Mouse (Mus musculus) neural tube, embryonic 11.5 days (tissue): ENCODE measurements at regions not wholly inside any gene's neighbourhood (a gene's known extent, or its start where the extent isn't known, plus 50 kb on each side); places are given as distances from the start of the nearest gene placed in this dataset.

ENCODE experiments used
- ATAC-seq: fragments of 200-750 bp; cut with Nextera tagmentation; 2 replicates; pipeline ENCODE4 v1.8.0; 2017; ENCODE audit warnings: moderate number of reproducible peaks, mild to moderate bottlenecking, moderate TSS enrichment, moderate library complexity; ENCODE audit not compliant: insufficient read depth, low FRiP score, low TSS enrichment
- DNase-seq: peaks from one replicate; pipeline ENCODE4 v3.0.0-alpha.2; 2015; ENCODE audit warnings: low spot score
- H3K27ac ChIP-seq: fragments of 300-500 bp; sonication (generic); 2 replicates; pipeline ENCODE4 v1.5.1; 2014; ENCODE audit warnings: low read depth, mild to moderate bottlenecking, low read length
- H3K27me3 ChIP-seq: fragments of 300-500 bp; sonication (generic); 2 replicates; pipeline ENCODE4 v1.6.1; 2014; ENCODE audit warnings: mild to moderate bottlenecking, low read length, mixed read lengths; ENCODE audit not compliant: control insufficient read depth, insufficient read depth
- H3K36me3 ChIP-seq: fragments of 300-500 bp; sonication (generic); 2 replicates; pipeline ENCODE4 v1.6.1; 2014; ENCODE audit warnings: mild to moderate bottlenecking, low read length, moderate library complexity, mixed read lengths; ENCODE audit not compliant: control insufficient read depth, insufficient read depth
- H3K4me1 ChIP-seq: fragments of 300-500 bp; sonication (generic); 2 replicates; pipeline ENCODE4 v1.6.1; 2014; ENCODE audit warnings: low read length, mixed read lengths; ENCODE audit not compliant: control insufficient read depth, insufficient read depth
- H3K4me2 ChIP-seq: fragments of 300-500 bp; sonication (generic); 2 replicates; pipeline ENCODE4 v1.6.1; 2014; ENCODE audit warnings: low read depth, mild to moderate bottlenecking, moderate library complexity
- H3K4me3 ChIP-seq: fragments of 300-500 bp; sonication (generic); 2 replicates; pipeline ENCODE4 v1.5.1; 2014; ENCODE audit warnings: low read depth, low read length
- H3K9ac ChIP-seq: fragments of 300-500 bp; sonication (generic); 2 replicates; pipeline ENCODE4 v1.6.1; 2014; ENCODE audit warnings: mild to moderate bottlenecking, low read length
- H3K9me3 ChIP-seq: fragments of 300-500 bp; sonication (generic); 2 replicates; pipeline ENCODE4 v1.6.1; 2016; ENCODE audit warnings: low read length; ENCODE audit not compliant: control insufficient read depth
- WGBS: fragments of 180-500 bp; shearing (Covaris S2); extraction: QIAGEN DNeasy Blood & Tissue Kit; methylation state at CpG from one replicate; pipeline ENCODE4 v1.1.7; 2014; 5-methylcytosine and 5-hydroxymethylcytosine counted together

GRCm38 (mm10) chr12:65681826-65682225, 456.5 kb downstream of the Wdr20rt start:
- no peaks in the 10 kb centered on the region for H3K27me3 ChIP-seq
- H3K9ac ChIP-seq, result no peak overlapping the region
- DNase-seq (no peak), ATAC-seq (no peak)
- no peaks in the 10 kb centered on the region for H3K4me1 ChIP-seq
- H3K4me2 ChIP-seq, result no peak overlapping the region
- H3K9me3 ChIP-seq, result no peaks in the 10 kb centered on the region
- no peaks in the 10 kb centered on the region for H3K36me3 ChIP-seq
- 87% methylated on average over 6 of the region's 6 CpGs for WGBS
- no peak overlapping the region for H3K27ac ChIP-seq
- H3K4me3 ChIP-seq, result no peak overlapping the region

GRCm38 (mm10) chr12:65704985-65705384, 479.7 kb downstream of the Wdr20rt start:
- no peak for ATAC-seq
- H3K27ac ChIP-seq, result no peak overlapping the region

GRCm38 (mm10) chr12:65712304-65712703, 487.0 kb downstream of the Wdr20rt start:
- no peaks in the 10 kb centered on the region for H3K36me3 ChIP-seq
- no peak overlapping the region for H3K4me2 ChIP-seq
- no peaks in the 10 kb centered on the region for H3K9me3 ChIP-seq
- no peak for ATAC-seq
- H3K27ac ChIP-seq, result no peak overlapping the region
- WGBS, result 73% methylated on average over 2 of the region's 2 CpGs
- no peak for DNase-seq
- no peaks in the 10 kb centered on the region for H3K4me1 ChIP-seq
- no peak overlapping the region for H3K9ac ChIP-seq
- H3K4me3 ChIP-seq, result no peak overlapping the region
- H3K27me3 ChIP-seq, result no peaks in the 10 kb centered on the region

More at GRCm38 (mm10) chr12:65704985-65705384, 479.7 kb downstream of the Wdr20rt start:
- no peak overlapping the region for H3K4me2 ChIP-seq
- no peaks in the 10 kb centered on the region for H3K4me1 ChIP-seq
- H3K4me3 ChIP-seq, result no peak overlapping the region
- no peaks in the 10 kb centered on the region for H3K36me3 ChIP-seq
- 74% methylated on average over 1 of the region's 1 CpGs for WGBS
- DNase-seq, result no peak
- no peak overlapping the region for H3K9ac ChIP-seq
- no peaks in the 10 kb centered on the region for H3K9me3 ChIP-seq
- H3K27me3 ChIP-seq, result no peaks in the 10 kb centered on the region
